Mouse (Mus musculus) kidney, adult 9 months (tissue): ENCODE measurements at regions not wholly inside any gene's neighbourhood (a gene's known extent, or its start where the extent isn't known, plus 50 kb on each side); places are given as distances from the start of the nearest gene placed in this dataset.
A peak's percentile ranks its signal among the peaks of the same experiment; 100 is the strongest.
"Not testable (repeated sequence)": the region's sequence is repeated elsewhere in the genome, so short reads cannot be mapped to it uniquely, and the experiment has no call there.

Experiments used
- DNase-seq: peaks from one replicate; pipeline ENCODE4 v3.0.0; 2022

DNA sequence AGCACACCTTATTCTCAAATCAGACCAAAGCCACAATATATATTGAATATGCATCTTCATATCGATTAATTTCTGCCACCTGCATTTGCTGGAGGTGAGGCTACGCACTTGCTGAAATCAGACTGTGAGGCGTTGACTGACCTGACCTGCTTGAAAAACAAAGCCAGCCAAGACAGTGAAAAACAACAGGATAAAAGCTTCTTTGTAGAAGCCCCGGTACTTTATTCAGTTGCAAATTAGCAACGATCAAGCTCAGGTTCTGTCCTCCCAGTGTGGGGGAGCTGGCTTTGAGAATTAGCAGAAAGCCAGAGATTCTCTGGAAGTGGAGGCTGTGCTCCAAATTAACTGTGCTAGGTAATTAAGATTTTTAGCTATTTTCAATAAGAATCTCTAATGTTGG lies 100.6 kb downstream of the Vmn2r79 start:
- no peak for DNase-seq

GRCm38 (mm10) chr7:87099611-87100010 lies 103.7 kb downstream of the Vmn2r79 start:
- not testable (repeated sequence) for DNase-seq

DNA sequence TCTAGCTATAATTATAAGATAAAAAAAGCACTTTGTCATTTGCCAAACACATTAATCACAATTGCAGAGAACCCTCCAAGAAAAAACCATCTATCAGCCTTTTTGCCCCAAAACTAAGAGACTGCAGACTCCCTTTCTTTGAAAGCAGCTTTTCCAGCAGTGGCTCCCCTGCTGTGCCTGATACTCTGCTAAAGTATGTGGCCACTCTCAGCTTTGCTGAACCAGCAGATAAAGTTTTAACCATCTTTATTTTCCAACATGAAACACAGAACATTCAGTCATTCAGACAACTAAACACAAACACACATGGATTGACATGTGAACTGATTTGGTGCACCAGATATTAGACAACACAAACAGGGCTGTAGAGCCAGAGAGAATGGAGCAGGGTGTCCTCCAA lies 104.5 kb downstream of the Vmn2r79 start:
- not testable (repeated sequence) for DNase-seq

DNA sequence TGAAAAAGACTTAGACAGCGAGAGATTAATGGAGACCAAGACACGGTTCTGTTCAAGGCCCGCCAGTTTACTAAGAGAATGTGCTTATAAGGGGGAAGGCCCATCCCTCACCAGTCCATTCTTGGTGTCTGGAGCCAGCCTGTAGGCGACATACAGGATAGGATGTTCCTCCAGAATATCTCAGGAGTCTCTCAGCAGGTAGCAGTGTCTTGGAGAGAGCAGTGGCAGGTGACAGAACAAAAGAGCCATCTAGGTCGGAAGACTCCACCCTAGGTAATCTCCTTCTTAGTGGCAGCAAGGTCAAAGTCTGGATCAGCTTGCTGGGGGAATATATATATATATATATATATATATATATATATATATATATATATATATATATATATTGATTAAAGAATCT lies 105.4 kb downstream of the Vmn2r79 start:
- not testable (repeated sequence) for DNase-seq

- peak; percentile 62 for DNase-seq
Observed at GRCm38 (mm10) chr7:87110312-87110984, 114.5 kb downstream of the Vmn2r79 start.

DNA sequence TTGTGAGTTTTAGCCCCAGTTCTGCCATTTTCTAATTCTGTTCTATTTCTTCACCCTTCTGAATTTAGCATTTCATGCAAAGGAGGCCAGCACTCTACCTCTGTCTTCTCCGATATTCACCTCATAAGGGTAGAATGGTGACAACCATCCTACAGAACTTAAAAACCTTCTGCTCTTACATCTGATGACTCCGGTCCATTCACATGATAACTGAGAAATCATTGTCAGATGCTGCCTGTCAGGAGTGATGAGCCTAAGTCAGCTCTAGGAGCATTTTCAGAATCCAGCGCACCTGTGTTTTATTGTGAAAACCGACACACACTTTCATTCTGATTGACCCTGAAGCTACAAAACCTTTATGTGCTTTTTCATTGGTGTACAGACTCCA lies 115.1 kb downstream of the Vmn2r79 start:
- DNase-seq, result no peak

DNA sequence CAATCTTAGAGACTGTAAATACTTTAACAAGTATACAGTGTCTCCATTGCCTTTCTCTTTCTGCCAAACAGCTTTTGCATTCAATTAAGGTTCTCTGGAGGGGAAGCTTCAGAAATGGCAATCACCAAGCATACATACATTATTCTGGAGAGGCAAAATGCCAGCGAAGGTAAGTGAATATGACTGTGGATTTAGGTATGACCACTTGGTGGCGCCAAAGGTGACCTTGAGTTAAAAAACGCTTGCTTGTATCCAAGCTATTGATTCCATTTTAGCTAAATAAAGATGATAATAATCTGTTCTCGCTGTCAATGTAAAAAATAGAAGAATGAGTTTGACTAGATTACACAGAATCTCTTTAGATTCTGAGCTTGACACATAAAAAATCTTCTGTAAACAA lies 117.7 kb downstream of the Vmn2r79 start:
- DNase-seq, result peak; percentile 59

DNA sequence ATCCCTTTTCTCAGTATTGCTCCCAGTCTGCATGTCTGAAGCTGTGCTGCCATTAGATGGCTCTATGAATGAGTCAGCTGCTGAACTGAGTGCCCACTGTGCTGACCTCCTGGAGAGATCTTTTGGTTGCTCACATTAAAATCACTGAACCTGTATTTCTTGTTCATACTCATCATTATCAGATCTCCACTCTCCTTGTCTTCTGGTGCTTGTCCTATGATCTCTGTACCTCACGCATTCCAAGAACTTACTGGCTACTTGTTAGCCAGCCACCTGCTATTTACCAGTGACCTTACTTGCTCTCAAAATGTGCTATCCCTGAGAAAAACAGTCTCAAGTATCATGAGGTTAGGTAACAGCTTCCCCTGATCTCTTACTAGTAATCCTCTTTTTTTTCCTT lies 123.4 kb upstream of the Nox4 start:
- DNase-seq, result peak; percentile 85

GRCm38 (mm10) chr7:87145896-87146295 lies 100.0 kb upstream of the Nox4 start:
- DNase-seq, result peak; percentile 81

DNA sequence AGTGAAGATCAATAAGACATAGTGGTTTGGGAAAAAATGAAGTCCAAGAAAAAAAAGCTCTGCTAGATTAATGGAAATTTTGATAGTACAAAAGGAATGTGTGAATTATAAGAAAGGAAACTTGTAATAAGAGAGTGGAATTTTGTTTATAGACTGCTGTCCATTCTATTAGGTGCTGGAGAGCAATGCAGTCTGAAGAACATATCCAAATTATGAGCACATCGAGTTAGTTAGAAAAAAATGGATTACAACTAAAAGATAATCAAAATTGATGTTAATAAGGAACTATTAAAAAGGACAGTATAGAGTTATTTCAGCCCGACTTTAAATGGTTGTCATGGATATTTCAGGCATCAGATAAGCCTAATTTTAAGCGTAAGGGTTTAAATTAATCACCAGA lies 98.2 kb upstream of the Nox4 start:
- DNase-seq, result no peak

- DNase-seq, result peak; percentile 25
Observed at GRCm38 (mm10) chr7:87148681-87149080, 97.2 kb upstream of the Nox4 start.

- DNase-seq, result peak; percentile 81
Observed at GRCm38 (mm10) chr7:87150991-87151390, 94.9 kb upstream of the Nox4 start.

GRCm38 (mm10) chr7:87186443-87187153 lies 59.3 kb upstream of the Nox4 start:
- no peak for DNase-seq

DNA sequence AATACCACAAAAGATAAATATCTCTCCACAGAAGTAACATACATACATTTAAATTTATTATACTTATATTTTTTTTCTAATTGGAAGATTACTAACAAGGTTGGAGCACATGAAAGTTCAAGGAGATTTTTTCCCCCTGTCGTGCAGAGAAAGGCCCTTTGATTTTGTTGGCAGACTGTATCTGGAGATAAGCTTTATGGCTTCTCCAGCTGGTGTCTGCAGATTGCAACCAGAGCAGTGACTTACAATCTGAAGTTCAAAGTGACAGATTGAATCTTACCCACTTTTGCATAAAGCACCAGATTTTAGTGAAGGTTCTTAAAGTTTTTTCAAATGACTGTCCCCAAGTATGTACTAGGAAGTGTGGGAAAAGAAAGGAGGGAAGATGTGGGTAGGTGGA lies 50.2 kb upstream of the Nox4 start:
- DNase-seq, result no peak
